Mouse (Mus musculus) adrenal gland, postnatal 25 days (tissue): Measurements from ENCODE around the gene Klhl41. TPM values are rescaled to one million over a fixed set of nuclear protein-coding genes. Genes with fewer than 3 reads are reported as not detected.
"Not testable (repeated sequence)": the region's sequence is repeated elsewhere in the genome, so short reads cannot be mapped to it uniquely, and the experiment has no call there.

Source experiments
- DNase-seq: peaks from one replicate; pipeline ENCODE4 v3.0.0; 2021; ENCODE audit warnings: mixed read lengths
- long read RNA-seq: library from polyadenylated mRNA; stranded (forward); transcript quantifications from one replicate; pipeline ENCODE4 v2.0.0, GENCODE M21; 2021
- total RNA-seq: library from RNA; stranded (reverse); gene quantifications from 2 replicates; pipeline ENCODE4 v1.2.3, GENCODE M21; 2021

The Klhl41 gene
- 0.43 and 0.86 TPM in 2 replicates for total RNA-seq
- long read RNA-seq, result 0 reads

GRCm38 (mm10) chr2:69669853-69670252 lies at the start of gene Klhl41:
Gene Klhl41, plus strand, starts transcription at chr2:69670120.
- no peak for DNase-seq

- DNase-seq, result peak; percentile 38
These were observed 40.7 kb upstream of the Klhl41 start for GRCm38 (mm10) chr2:69629215-69629614.

GRCm38 (mm10) chr2:69629914-69630313 lies 40.0 kb upstream of the Klhl41 start:
- no peak for DNase-seq

GRCm38 (mm10) chr2:69630792-69631191 lies 39.1 kb upstream of the Klhl41 start:
- DNase-seq, result no peak

GRCm38 (mm10) chr2:69631449-69631848 lies 38.5 kb upstream of the Klhl41 start:
- no peak for DNase-seq

- peak; percentile 13 for DNase-seq
These were observed 34.7 kb upstream of the Klhl41 start for GRCm38 (mm10) chr2:69635064-69635701.

GRCm38 (mm10) chr2:69635807-69636206 lies 34.1 kb upstream of the Klhl41 start:
- peak; percentile 53 for DNase-seq

- DNase-seq, result not testable (repeated sequence)
These were observed 31.9 kb upstream of the Klhl41 start for GRCm38 (mm10) chr2:69637989-69638388.

- DNase-seq, result no peak
These were observed 29.8 kb upstream of the Klhl41 start for GRCm38 (mm10) chr2:69640100-69640499.

GRCm38 (mm10) chr2:69644968-69645617 lies 24.8 kb upstream of the Klhl41 start:
- DNase-seq, result no peak

GRCm38 (mm10) chr2:69646726-69647490 lies 23.0 kb upstream of the Klhl41 start, which contains the start of gene Bbs5:
Gene Bbs5, plus strand, starts transcription at chr2:69647171.
- DNase-seq, result peak; percentile 94

- DNase-seq, result no peak
These were observed 20.2 kb upstream of the Klhl41 start for GRCm38 (mm10) chr2:69649716-69650115.

- DNase-seq, result no peak
These were observed 10.6 kb upstream of the Klhl41 start for GRCm38 (mm10) chr2:69659326-69659725.

GRCm38 (mm10) chr2:69663827-69664476 lies 6.0 kb upstream of the Klhl41 start:
- DNase-seq, result no peak

- DNase-seq, result no peak
These were observed 2.3 kb upstream of the Klhl41 start for GRCm38 (mm10) chr2:69667656-69668055.

- no peak for DNase-seq
These were observed 1.5 kb upstream of the Klhl41 start for GRCm38 (mm10) chr2:69668414-69668813.

GRCm38 (mm10) chr2:69673723-69674122 lies 3.8 kb downstream of the Klhl41 start:
- no peak for DNase-seq

GRCm38 (mm10) chr2:69675266-69675665 lies 5.3 kb downstream of the Klhl41 start:
- no peak for DNase-seq

- no peak for DNase-seq
These were observed 6.8 kb downstream of the Klhl41 start for GRCm38 (mm10) chr2:69676713-69677112.

- not testable (repeated sequence) for DNase-seq
These were observed 7.3 kb downstream of the Klhl41 start for GRCm38 (mm10) chr2:69677215-69677614.

GRCm38 (mm10) chr2:69679990-69680389 lies 10.1 kb downstream of the Klhl41 start:
- DNase-seq, result peak; percentile 9

GRCm38 (mm10) chr2:69681931-69682330 lies 12.0 kb downstream of the Klhl41 start:
- no peak for DNase-seq
